Mouse (Mus musculus) Patski (cell line): ENCODE results near the gene Gm42417. TPM values are rescaled to one million over a fixed set of nuclear protein-coding genes. Genes with fewer than 3 reads are reported as not detected.

ENCODE experiments used
- ATAC-seq: fragments of 100-300 bp; one replicate; pipeline ENCODE4 v1.8.0; 2021
- CTCF ChIA-PET: fragments of 350-600 bp; sonication (Branson Sonifier 250); formaldehyde crosslinking; loops from one replicate; lab custom pipeline; 2022; ENCODE audit warnings: inconsistent platforms; lab: Charles Lee
- POLR2A ChIA-PET: fragments of 350-600 bp; sonication (Branson Sonifier 250); formaldehyde crosslinking; loops from one replicate; lab custom pipeline; 2022; ENCODE audit warnings: antibody characterized with exemption, inconsistent platforms; lab: Charles Lee
- DNase-seq: peaks from one replicate; pipeline ENCODE4 v3.0.0-alpha.2; 2011; ENCODE audit warnings: low read depth, low spot score
- H3K27me3 ChIP-seq: fragments of 371-371 bp; one replicate; pipeline ENCODE4 v1.5.1; 2021
- CTCF ChIP-seq: fragments of 100-300 bp; IDR thresholded peaks from one replicate; pipeline ENCODE4 v1.5.1; 2021
- in situ Hi-C: fragments of 300-500 bp; cut with MboI; formaldehyde crosslinking; loops from 3 replicates; pipeline ENCODE4 v1.11.1; 2018; ENCODE audit warnings: low pct_unique_long_range_greater_than_20kb, mixed read lengths
- polyA plus RNA-seq: library from polyadenylated mRNA; unstranded; gene quantifications from one replicate; pipeline ENCODE4 v1.2.3, GENCODE M21; 2021

Gm42417 gene
- polyA plus RNA-seq, 1 experiment from 2014 or later: 0.68 TPM

DNA sequence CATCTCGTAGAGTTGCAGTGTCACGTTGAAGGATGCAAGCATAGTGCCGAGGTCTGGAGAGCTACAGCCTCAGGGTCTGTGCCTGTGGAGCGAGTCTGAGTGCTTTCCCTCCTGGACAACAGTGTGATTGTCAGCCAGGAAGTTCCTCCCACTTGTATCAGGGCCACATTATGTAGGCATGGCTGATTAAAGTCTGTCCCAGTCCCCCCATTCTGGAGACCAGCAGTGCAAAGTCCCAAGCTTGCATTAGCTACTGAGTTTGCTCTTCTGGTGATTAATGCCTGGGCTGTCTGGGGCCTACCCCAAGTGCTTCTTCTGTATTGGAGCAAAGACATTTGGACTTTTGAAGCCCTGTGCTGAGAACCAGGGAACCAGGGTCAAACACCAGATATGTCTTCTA is 55.4 kb downstream of the Gm42417 start:
- in situ Hi-C loops: no loop called here
- ATAC-seq (no peak), DNase-seq (no peak)
- ChIA-PET CTCF (interaction anchor here (0.8 to 1.0 kb wide), 2 partner anchors 12 to 17 kb away, joined by 3 read pairs; no protein-coding TSS in a partner anchor), POLR2A (no interaction called here)
- TF ChIP-seq CTCF: no peak
- no peaks in the 10 kb centered on the region for H3K27me3 ChIP-seq

Other genes starting within 250 kb of the Gm42417 start
- 9.2 TPM for gene Arid5a, start 231.7 kb downstream of the Gm42417 start, polyA plus RNA-seq
- gene Kansl3, start 170.2 kb downstream of the Gm42417 start, polyA plus RNA-seq: 61.5 TPM
- gene Fer1l5, start 167.1 kb downstream of the Gm42417 start, polyA plus RNA-seq: 3.8 TPM
- 34.6 TPM for gene Lman2l, start 94.2 kb downstream of the Gm42417 start, polyA plus RNA-seq
- 5.7 TPM for gene Cnnm4, start 67.8 kb downstream of the Gm42417 start, polyA plus RNA-seq
- gene Cnnm3, start 27.6 kb downstream of the Gm42417 start, polyA plus RNA-seq: 19.2 TPM
- 8.2 TPM for gene Ankrd23, start 2.5 kb downstream of the Gm42417 start, polyA plus RNA-seq
- gene Ankrd39, start 8.0 kb upstream of the Gm42417 start, polyA plus RNA-seq: 11.5 TPM
- 20.4 TPM for gene Sema4c, start 18.9 kb upstream of the Gm42417 start, polyA plus RNA-seq
- not detected for gene Fam178b, start 143.8 kb upstream of the Gm42417 start, polyA plus RNA-seq
- gene Cox5b, start 152.0 kb upstream of the Gm42417 start, polyA plus RNA-seq: 483 TPM
- gene 4933424G06Rik, start 170.7 kb upstream of the Gm42417 start, polyA plus RNA-seq: 0.23 TPM
- gene Actr1b, start 175.0 kb upstream of the Gm42417 start, polyA plus RNA-seq: 170 TPM
- 0.13 TPM for gene Zap70, start 222.4 kb upstream of the Gm42417 start, polyA plus RNA-seq